In the genomic region with DNA sequence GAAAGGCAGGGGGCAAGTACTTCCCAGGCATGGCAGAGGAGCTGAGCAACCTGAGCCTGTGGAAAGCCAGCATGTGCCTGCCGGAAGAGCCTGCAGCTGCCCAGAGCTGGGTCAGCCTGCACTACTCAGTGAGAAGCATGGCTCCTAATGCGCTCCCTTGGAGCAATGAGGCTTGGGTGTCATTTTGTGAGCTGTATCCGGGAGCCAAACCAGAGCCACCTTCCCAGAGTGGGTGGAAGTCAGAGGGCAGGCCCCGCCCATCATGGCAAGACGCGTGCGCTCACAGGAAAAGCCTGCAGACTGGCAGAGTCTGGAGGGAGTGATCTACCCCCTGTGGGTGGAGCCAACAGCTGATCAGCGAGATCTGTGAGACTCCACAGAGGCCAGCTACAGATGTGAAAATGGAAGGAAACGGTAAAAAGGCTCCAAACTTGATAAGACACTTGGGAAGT, we compare ENCODE assay signal across 8 mouse cellular contexts.
DNase-seq lines count a peak whose midpoint lies in the region; ATAC-seq and TF ChIP-seq lines count a peak whose summit lies in the region.

No protein-coding gene starts in this region.

- TF ChIP-seq CTCF in bone marrow macrophage, adult 2 months (IDR thresholded peaks at IDR 0.05; ENCODE audit: low read depth, low read length), result no peak

- DNase-seq in layer of hippocampus, adult 11-12 months (ENCODE audit: low spot score), result peak; percentile 9
- no peak for DNase-seq in layer of hippocampus, adult 9-10 months (ENCODE audit: low spot score)
- DNase-seq in hindbrain, embryonic 10.5 days (ENCODE audit: low spot score), result peak; percentile 77
- DNase-seq in splenic B cell, adult 2 months (ENCODE audit: low read depth, low spot score), result peak; percentile 61

- no peaks in the 10 kb centered on the region for H3K4me1 ChIP-seq in bone marrow macrophage, adult 2 months (ENCODE audit: control insufficient read depth, insufficient read depth, low read length)
- peaks cover 4% of the 10 kb centered on the region; the same call in 1 of the 2 replicates for H3K4me1 ChIP-seq in forebrain, embryonic 15.5 days
- H3K4me1 ChIP-seq in hindbrain, embryonic 10.5 days (replicated peaks), result peaks cover 9% of the 10 kb centered on the region
- H3K4me1 ChIP-seq in limb, embryonic 12.5 days (replicated peaks), result 0 out of 2 replicates have a peak, but pooled peaks cover 3% of the 10 kb centered on the region
- H3K4me1 ChIP-seq in midbrain, embryonic 13.5 days (replicated peaks), result peaks cover 4% of the 10 kb centered on the region; the same call in 1 of the 2 replicates

- WGBS in forebrain, embryonic 15.5 days, result under 1% methylated on average over 9 of the region's 9 CpGs
- under 1% methylated on average over 9 of the region's 9 CpGs for WGBS in hindbrain, embryonic 10.5 days
- 2% methylated on average over 9 of the region's 9 CpGs for WGBS in limb, embryonic 12.5 days
- under 1% methylated on average over 9 of the region's 9 CpGs for WGBS in midbrain, embryonic 13.5 days

- peak overlapping the region; percentile 50 for H3K4me3 ChIP-seq in bone marrow macrophage, adult 2 months (ENCODE audit: insufficient read depth, low read length)
- H3K4me3 ChIP-seq in forebrain, embryonic 15.5 days, result peak overlapping the region; percentile 33
- H3K4me3 ChIP-seq in hindbrain, embryonic 10.5 days, result peak overlapping the region; percentile 49
- H3K4me3 ChIP-seq in limb, embryonic 12.5 days (replicated peaks), result peak overlapping the region; percentile 38
- H3K4me3 ChIP-seq in midbrain, embryonic 13.5 days (replicated peaks), result peak overlapping the region; percentile 38

- no peaks in the 10 kb centered on the region for H3K27me3 ChIP-seq in forebrain, embryonic 15.5 days
- H3K27me3 ChIP-seq in hindbrain, embryonic 10.5 days (ENCODE audit: insufficient read depth, poor library complexity, severe bottlenecking), result no peaks in the 10 kb centered on the region
- H3K27me3 ChIP-seq in limb, embryonic 12.5 days, result no peaks in the 10 kb centered on the region
- H3K27me3 ChIP-seq in midbrain, embryonic 13.5 days, result no peaks in the 10 kb centered on the region
- H3K27me3 ChIP-seq in splenic B cell, adult 2 months (ENCODE audit: control insufficient read depth, insufficient read depth, low read length, poor library complexity, severe bottlenecking), result no peaks in the 10 kb centered on the region

- peak overlapping the region; percentile 13; the same call in 1 of the 2 replicates for H3K9ac ChIP-seq in forebrain, embryonic 15.5 days (replicated peaks)
- no peak overlapping the region for H3K9ac ChIP-seq in limb, embryonic 12.5 days (replicated peaks)
- peak overlapping the region; percentile 48; the same call in 1 of the 2 replicates for H3K9ac ChIP-seq in midbrain, embryonic 13.5 days (replicated peaks)

- TF ChIP-seq POLR2A in bone marrow macrophage, adult 2 months (IDR thresholded peaks at IDR 0.05; ENCODE audit: borderline replicate concordance, low read depth, low read length), result no peak

- no peak overlapping the region for H3K27ac ChIP-seq in bone marrow macrophage, adult 2 months (ENCODE audit: insufficient read depth, low read depth, low read length)
- H3K27ac ChIP-seq in forebrain, embryonic 15.5 days (replicated peaks), result no peak overlapping the region
- peak overlapping the region; percentile 79 for H3K27ac ChIP-seq in hindbrain, embryonic 10.5 days
- H3K27ac ChIP-seq in limb, embryonic 12.5 days, result 0 out of 2 replicates have a peak overlapping the region, but pooled peaks have one; percentile 41
- no peak overlapping the region for H3K27ac ChIP-seq in midbrain, embryonic 13.5 days

- H3K9me3 ChIP-seq in forebrain, embryonic 15.5 days, result no peaks in the 10 kb centered on the region
- H3K9me3 ChIP-seq in hindbrain, embryonic 10.5 days, result no peaks in the 10 kb centered on the region
- H3K9me3 ChIP-seq in limb, embryonic 12.5 days, result 0 out of 2 replicates have a peak, but pooled peaks cover 3% of the 10 kb centered on the region
- no peaks in the 10 kb centered on the region for H3K9me3 ChIP-seq in midbrain, embryonic 13.5 days

- ATAC-seq in forebrain, embryonic 15.5 days (replicated peaks), result peak; percentile 96
- peak; percentile 91 for ATAC-seq in limb, embryonic 12.5 days (ENCODE audit: insufficient number of reproducible peaks, insufficient read depth, low FRiP score, low TSS enrichment, low read depth)
- ATAC-seq in midbrain, embryonic 13.5 days, result peak; percentile 97

- peak overlapping the region; percentile 43 for H3K4me2 ChIP-seq in forebrain, embryonic 15.5 days (replicated peaks)
- peak overlapping the region; percentile 61 for H3K4me2 ChIP-seq in limb, embryonic 12.5 days
- H3K4me2 ChIP-seq in midbrain, embryonic 13.5 days (replicated peaks), result peak overlapping the region; percentile 62

- no peaks in the 10 kb centered on the region for H3K36me3 ChIP-seq in forebrain, embryonic 15.5 days
- H3K36me3 ChIP-seq in hindbrain, embryonic 10.5 days, result no peaks in the 10 kb centered on the region
- no peaks in the 10 kb centered on the region for H3K36me3 ChIP-seq in limb, embryonic 12.5 days
- H3K36me3 ChIP-seq in midbrain, embryonic 13.5 days, result no peaks in the 10 kb centered on the region
- H3K36me3 ChIP-seq in splenic B cell, adult 2 months (ENCODE audit: control insufficient read depth, insufficient read depth, low read length, poor library complexity, severe bottlenecking), result no peaks in the 10 kb centered on the region

Comparison
In these comparisons a context has a peak if more than half of its experiments do, and no peak if none do; other contexts are left out.
1. H3K27ac ChIP-seq: peak in hindbrain, embryonic 10.5 days (single experiment) and limb, embryonic 12.5 days (single experiment); none in bone marrow macrophage, adult 2 months (single experiment), forebrain, embryonic 15.5 days (single experiment) and midbrain, embryonic 13.5 days (single experiment).
2. Peak in every context shown above with its lines, with median percentiles within 50 percentile points of each other: H3K4me3 ChIP-seq, ATAC-seq and H3K4me2 ChIP-seq.